Mouse (Mus musculus) left cerebral cortex, adult 18-20 months (tissue): Measurements from ENCODE around the gene Kmo. TPM values are rescaled to one million over a fixed set of nuclear protein-coding genes. Genes with fewer than 3 reads are reported as not detected.

Experiments used
- DNase-seq, 2 experiments: peaks; one replicate each; pipeline ENCODE4 v3.0.0; 2021 to 2022; ENCODE audit warnings: low spot score in 2 of 2, mixed read lengths in 1 of 2
- long read RNA-seq, 2 experiments: library from polyadenylated mRNA; stranded (forward); transcript quantifications; one replicate each; pipeline ENCODE4 v2.0.0; 2021
- total RNA-seq, 2 experiments: library from RNA; stranded (reverse); gene quantifications; 2 replicates each; pipeline ENCODE4 v1.2.3; 2021

Kmo gene
- total RNA-seq = under 1 TPM in 1 of 2 experiments, not detected in 1; 0.23 TPM
- long read RNA-seq, experiment 1, partial matches to known transcripts = 0 of 4 reads
- long read RNA-seq, experiment 1, other reads (novel, unspliced or antisense) = 4 of 4 reads
- long read RNA-seq, experiment 2, partial matches to known transcripts = 0 of 3 reads
- long read RNA-seq, experiment 2, other reads (novel, unspliced or antisense) = 3 of 3 reads

GRCm38 (mm10) chr1:175619814-175620431 is at the start of gene Kmo:
TSS of gene Kmo (plus strand) at chr1:175620381.
- no peak for DNase-seq

- no peak for DNase-seq
Observed at GRCm38 (mm10) chr1:175574129-175574528, 46.1 kb upstream of the Kmo start.

- no peak for DNase-seq
Observed at GRCm38 (mm10) chr1:175578425-175579096, 41.6 kb upstream of the Kmo start.

- peak; percentile 21 to 30 for DNase-seq
Observed at GRCm38 (mm10) chr1:175579598-175580235, 40.5 kb upstream of the Kmo start.

- peak; percentile 24 to 28 for DNase-seq
Observed at GRCm38 (mm10) chr1:175580346-175580745, 39.8 kb upstream of the Kmo start.

GRCm38 (mm10) chr1:175582799-175583198 is 37.4 kb upstream of the Kmo start:
- no peak for DNase-seq

GRCm38 (mm10) chr1:175585267-175585666 is 34.9 kb upstream of the Kmo start:
- no peak for DNase-seq

- no peak for DNase-seq
Observed at GRCm38 (mm10) chr1:175586656-175587055, 33.5 kb upstream of the Kmo start.

GRCm38 (mm10) chr1:175592832-175593231 is 27.3 kb upstream of the Kmo start:
- DNase-seq = no peak

GRCm38 (mm10) chr1:175602231-175602630 is 17.9 kb upstream of the Kmo start:
- no peak for DNase-seq

- peak in 1 of 2 experiments; percentile 27 for DNase-seq
Observed at GRCm38 (mm10) chr1:175603390-175603789, 16.8 kb upstream of the Kmo start.

GRCm38 (mm10) chr1:175607308-175607707 is 12.9 kb upstream of the Kmo start:
- DNase-seq = no peak

GRCm38 (mm10) chr1:175607838-175608585 is 12.2 kb upstream of the Kmo start:
- DNase-seq = no peak

- DNase-seq = no peak
Observed at GRCm38 (mm10) chr1:175608708-175609107, 11.5 kb upstream of the Kmo start.

GRCm38 (mm10) chr1:175614992-175615391 is 5.2 kb upstream of the Kmo start:
- no peak for DNase-seq

GRCm38 (mm10) chr1:175623656-175624055 is 3.5 kb downstream of the Kmo start:
- DNase-seq = no peak

GRCm38 (mm10) chr1:175625257-175625879 is 5.2 kb downstream of the Kmo start, which contains the start of gene Fh1:
TSS of gene Fh1 (minus strand) at chr1:175625635.
- peak; percentile 91 to 96 for DNase-seq

GRCm38 (mm10) chr1:175625990-175626692 is 6.0 kb downstream of the Kmo start:
- DNase-seq = no peak

- DNase-seq = no peak
Observed at GRCm38 (mm10) chr1:175629248-175629647, 9.1 kb downstream of the Kmo start.

- no peak for DNase-seq
Observed at GRCm38 (mm10) chr1:175630345-175630744, 10.2 kb downstream of the Kmo start.
